Mouse (Mus musculus) right cerebral cortex, adult 2 months (tissue): Measurements from ENCODE around the gene Sfpq.

Experiments used
- DNase-seq, 2 experiments: peaks; one replicate each; pipeline ENCODE4 v3.0.0; 2021 to 2022; ENCODE audit warnings: low spot score in 2 of 2

The Sfpq gene

GRCm38 (mm10) chr4:127027228-127028190 lies 6.4 kb downstream of the Sfpq start:
- DNase-seq = no peak

GRCm38 (mm10) chr4:127037158-127037557 lies 16.0 kb downstream of the Sfpq start:
- no peak for DNase-seq

GRCm38 (mm10) chr4:127037908-127038827 lies 17.0 kb downstream of the Sfpq start:
- no peak for DNase-seq

GRCm38 (mm10) chr4:127038828-127039349 lies 17.8 kb downstream of the Sfpq start:
- no peak for DNase-seq

- no peak for DNase-seq
Measured at GRCm38 (mm10) chr4:127039871-127040483, 18.9 kb downstream of the Sfpq start.

- no peak for DNase-seq
Measured at GRCm38 (mm10) chr4:127043540-127043939, 22.4 kb downstream of the Sfpq start.

DNA sequence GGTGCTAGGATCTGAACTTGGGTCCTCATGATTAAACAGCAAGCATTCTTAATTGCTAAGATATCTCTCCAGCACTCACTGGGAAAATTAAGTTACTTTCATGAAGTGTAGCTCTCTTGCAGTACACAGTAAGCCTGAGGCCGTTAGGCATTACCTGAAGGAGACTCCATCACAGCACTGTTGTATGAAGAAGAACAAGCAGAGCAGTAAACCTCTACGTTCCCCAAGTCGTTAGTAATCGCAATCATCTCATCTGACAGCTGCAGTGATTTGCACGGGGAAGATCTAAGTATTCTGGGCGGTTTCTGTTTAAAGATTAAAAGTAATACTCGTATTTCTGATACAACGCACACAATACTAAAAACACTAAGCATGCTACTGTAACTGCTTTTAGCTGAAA lies 30.0 kb downstream of the Sfpq start:
- no peak for DNase-seq

- no peak for DNase-seq
Measured at GRCm38 (mm10) chr4:127053071-127053470, 31.9 kb downstream of the Sfpq start.

GRCm38 (mm10) chr4:127054522-127055198 lies 33.5 kb downstream of the Sfpq start:
- no peak for DNase-seq

GRCm38 (mm10) chr4:127060585-127061290 lies 39.6 kb downstream of the Sfpq start, which contains the start of gene Zmym1:
Zmym1 (minus strand) TSS chr4:127061152.
- DNase-seq = peak; percentile 90

DNA sequence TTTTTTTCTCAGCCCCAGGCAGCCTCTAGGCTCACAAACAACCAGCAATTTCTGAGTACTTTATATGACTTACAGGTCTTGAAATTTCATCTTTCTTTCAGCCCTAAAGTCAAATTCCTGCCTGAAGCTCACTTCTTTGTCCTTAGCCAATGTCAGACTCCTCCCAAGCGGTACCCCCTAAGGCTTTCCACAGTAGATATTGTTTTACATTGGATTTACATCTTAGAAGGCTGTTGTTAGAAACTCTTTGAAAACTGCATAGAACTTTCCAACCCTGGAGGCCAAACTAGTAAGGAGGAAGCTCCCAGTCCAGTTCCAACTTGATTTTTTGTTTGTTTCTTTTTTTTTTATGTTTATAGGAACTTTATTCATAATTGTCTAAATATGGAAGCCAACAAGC lies 42.9 kb downstream of the Sfpq start:
- DNase-seq = no peak

DNA sequence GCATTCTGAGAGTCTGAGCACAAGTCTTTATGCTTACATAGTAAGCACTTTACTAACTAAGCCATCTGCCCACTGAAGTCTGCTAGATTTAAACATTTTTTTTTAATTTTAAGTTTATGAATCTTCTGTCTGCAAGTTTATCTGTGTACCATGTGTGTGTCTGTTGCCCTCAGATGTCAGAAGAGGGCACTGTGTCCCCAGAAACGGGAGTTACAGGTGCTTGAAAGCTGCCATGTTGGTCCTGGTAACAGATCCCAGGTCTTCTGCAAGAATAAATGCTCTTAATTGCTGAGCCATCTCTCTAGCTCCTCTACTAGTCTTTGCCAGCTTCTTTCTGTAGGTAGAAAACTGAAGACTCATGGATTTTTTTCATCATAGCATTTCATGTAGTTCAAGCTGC lies 53.8 kb downstream of the Sfpq start:
- no peak for DNase-seq

GRCm38 (mm10) chr4:127076875-127077548 lies 55.9 kb downstream of the Sfpq start, which contains the start of gene Zmym6:
Zmym6 (plus strand) TSS chr4:127077383.
- DNase-seq = peak; percentile 94 to 97

GRCm38 (mm10) chr4:127080806-127081205 lies 59.7 kb downstream of the Sfpq start:
- no peak for DNase-seq

- no peak for DNase-seq
Measured at GRCm38 (mm10) chr4:127083131-127083530, 62.0 kb downstream of the Sfpq start.

DNA sequence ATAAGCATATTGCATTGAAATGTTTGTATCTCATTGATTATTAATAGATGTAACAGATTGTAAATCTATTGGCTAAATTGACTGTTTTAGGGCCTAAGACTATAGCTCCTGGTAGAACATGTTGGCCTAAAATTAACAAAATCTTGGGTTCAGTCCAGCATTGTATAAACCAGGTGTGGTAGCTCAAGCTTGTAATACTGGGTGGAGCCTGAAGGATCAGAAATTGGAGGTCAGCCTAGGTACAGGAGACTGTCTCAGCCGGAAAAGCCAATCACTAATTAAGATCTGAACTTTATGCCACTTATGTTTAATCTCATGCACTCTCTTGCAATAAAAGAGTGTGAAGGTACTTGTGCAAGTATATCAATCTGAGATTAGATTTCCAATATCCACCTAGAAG lies 64.6 kb downstream of the Sfpq start:
- no peak for DNase-seq
